Mouse (Mus musculus): ENCODE results near the gene Anapc15.

DNA sequence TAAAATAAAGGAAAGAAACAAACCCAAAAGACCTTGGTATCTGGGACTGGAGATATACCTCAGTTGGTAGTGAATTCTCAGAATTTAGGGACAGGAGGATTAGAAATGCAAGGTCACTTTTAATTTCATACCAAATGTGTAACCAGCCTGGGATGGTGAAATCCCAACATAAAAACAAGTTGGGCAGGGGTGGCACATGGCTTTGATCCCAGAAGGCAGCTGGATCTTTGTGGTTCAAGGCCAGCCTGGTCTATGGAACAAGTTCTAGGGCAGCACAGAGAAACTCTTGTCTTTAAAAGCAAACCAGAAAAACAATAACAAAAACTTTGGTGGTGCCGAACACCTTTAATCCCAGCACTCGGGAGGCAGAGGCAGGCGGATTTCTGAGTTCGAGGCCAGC lies 4.0 kb downstream of the Anapc15 start:
- TF ChIP-seq CTCF (IDR thresholded peaks at IDR 0.05; ENCODE audit: low read depth), result no peak
- no peak for TF ChIP-seq EP300 (IDR thresholded peaks at IDR 0.05; ENCODE audit: low read depth)

All from liver, postnatal 0 days (tissue).